ENCODE assay signal across 30 mouse cellular contexts in genomic region chr2:118570939-118571338, GRCm38 (mm10). TPM values are rescaled to one million over a fixed set of nuclear protein-coding genes. Genes with fewer than 3 reads are reported as not detected.
DNase-seq lines count a peak whose midpoint lies in the region; ATAC-seq and TF ChIP-seq lines count a peak whose summit lies in the region.
"Had no signal": no experiment of that assay in that cellular context is flagged by ENCODE, and none has a peak within 500 bp of the region (broad histone marks: within the 10 kb centered on the region; RNA-seq: fewer than 3 reads in every experiment).

No protein-coding gene starts in this region.

- no peaks in the 10 kb centered on the region for H3K4me1 ChIP-seq in lung, postnatal 0 days (ENCODE audit: insufficient read depth, low read depth, low read length)
- H3K4me1 ChIP-seq in midbrain, embryonic 16.5 days (ENCODE audit: control insufficient read depth, insufficient read depth, low read length): no peaks in the 10 kb centered on the region
- H3K4me1 ChIP-seq: embryonic facial prominence, embryonic 12.5 days; forebrain, embryonic 13.5 days; heart, embryonic 12.5 days; limb, embryonic 12.5 days; midbrain, embryonic 13.5 days; neural tube, embryonic 12.5 days had no signal

- no peaks in the 10 kb centered on the region for H3K9me3 ChIP-seq in lung, postnatal 0 days (ENCODE audit: low read length)
- no peaks in the 10 kb centered on the region for H3K9me3 ChIP-seq in midbrain, embryonic 16.5 days (replicated peaks; ENCODE audit: control insufficient read depth, low read length, poor library complexity, severe bottlenecking)
- H3K9me3 ChIP-seq: embryonic facial prominence, embryonic 12.5 days; forebrain, embryonic 13.5 days; heart, embryonic 12.5 days; limb, embryonic 12.5 days; megakaryocyte, embryonic 14.5 days; midbrain, embryonic 13.5 days; neural tube, embryonic 12.5 days had no signal

- TF ChIP-seq EP300 in lung, postnatal 0 days (IDR thresholded peaks at IDR 0.05): no peak

- no peak overlapping the region for H3K27ac ChIP-seq in lung, postnatal 0 days (ENCODE audit: low read length)
- H3K27ac ChIP-seq in midbrain, embryonic 16.5 days (ENCODE audit: low read length): no peak overlapping the region
- H3K27ac ChIP-seq: embryonic facial prominence, embryonic 12.5 days; forebrain, embryonic 13.5 days; gastrocnemius, adult 2 months; hindbrain, postnatal 0 days; layer of hippocampus, adult 2 months; limb, embryonic 12.5 days; liver, embryonic 14.5 days; midbrain, embryonic 13.5 days; neural tube, embryonic 12.5 days had no signal

- no peaks in the 10 kb centered on the region for H3K27me3 ChIP-seq in lung, postnatal 0 days (replicated peaks; ENCODE audit: insufficient read depth, low read length)
- H3K27me3 ChIP-seq in midbrain, embryonic 16.5 days (ENCODE audit: control insufficient read depth, insufficient read depth, low read depth, low read length): no peaks in the 10 kb centered on the region
- H3K27me3 ChIP-seq: embryonic facial prominence, embryonic 12.5 days; forebrain, embryonic 13.5 days; heart, embryonic 12.5 days; limb, embryonic 12.5 days; midbrain, embryonic 13.5 days; neural tube, embryonic 12.5 days had no signal

- peak; percentile 64 for DNase-seq in adrenal gland, adult 2 months
- DNase-seq in adrenal gland, postnatal 4 days (ENCODE audit: low spot score in 2 of 2): no peak
- DNase-seq in lung, postnatal 36 days: peak; percentile 43
- no peak for DNase-seq in lung, postnatal 0 days (ENCODE audit: low spot score)
- DNase-seq in adrenal gland, postnatal 14 days: peak; percentile 45
- no peak for DNase-seq in spleen, adult 18-20 months
- DNase-seq: B cell, adult 2 months; cerebellum, adult 2 months; cerebellum, postnatal 25 days; gastrocnemius, adult 2 months; heart, postnatal 10 days; kidney, postnatal 25 days; layer of hippocampus, postnatal 36 days; lung, embryonic 14.5 days; right cerebral cortex, postnatal 14 days; thymus, postnatal 14 days had no signal

- no peak overlapping the region for H3K4me2 ChIP-seq in lung, postnatal 0 days (replicated peaks; ENCODE audit: low read depth, low read length)
- no peak overlapping the region for H3K4me2 ChIP-seq in midbrain, embryonic 16.5 days (ENCODE audit: low read length)
- H3K4me2 ChIP-seq: embryonic facial prominence, embryonic 12.5 days; forebrain, embryonic 13.5 days; heart, embryonic 12.5 days; limb, embryonic 12.5 days; lung, embryonic 14.5 days; midbrain, embryonic 13.5 days; neural tube, embryonic 12.5 days had no signal

- no peak overlapping the region for H3K9ac ChIP-seq in lung, postnatal 0 days (replicated peaks; ENCODE audit: low read depth)
- no peak overlapping the region for H3K9ac ChIP-seq in midbrain, embryonic 16.5 days (ENCODE audit: low read depth, low read length)
- H3K9ac ChIP-seq: embryonic facial prominence, embryonic 12.5 days; forebrain, embryonic 13.5 days; heart, embryonic 12.5 days; limb, embryonic 12.5 days; liver, embryonic 14.5 days; lung, embryonic 14.5 days; midbrain, embryonic 13.5 days; neural tube, embryonic 12.5 days had no signal

- TF ChIP-seq CTCF in lung, postnatal 0 days (IDR thresholded peaks at IDR 0.05): no peak

- WGBS in lung, postnatal 0 days: 59% methylated on average over 2 of the region's 2 CpGs
- WGBS in midbrain, embryonic 16.5 days: 90% methylated on average over 2 of the region's 2 CpGs

- no peak overlapping the region for H3K4me3 ChIP-seq in lung, postnatal 0 days (ENCODE audit: low read depth, low read length)
- no peak overlapping the region for H3K4me3 ChIP-seq in midbrain, embryonic 16.5 days (ENCODE audit: low read depth, low read length)
- H3K4me3 ChIP-seq: embryonic facial prominence, embryonic 12.5 days; erythroblast, embryonic 14.5 days; forebrain, embryonic 13.5 days; gastrocnemius, adult 2 months; heart, embryonic 12.5 days; layer of hippocampus, adult 2 months; limb, embryonic 12.5 days; megakaryocyte, embryonic 14.5 days; midbrain, embryonic 13.5 days; neural tube, embryonic 12.5 days had no signal

- H3K36me3 ChIP-seq in lung, postnatal 0 days (ENCODE audit: insufficient read depth, low read length): no peaks in the 10 kb centered on the region; the same call in 1 of the 2 replicates
- no peaks in the 10 kb centered on the region for H3K36me3 ChIP-seq in midbrain, embryonic 16.5 days (ENCODE audit: control insufficient read depth, insufficient read depth, low read length)
- H3K36me3 ChIP-seq: embryonic facial prominence, embryonic 12.5 days; heart, embryonic 12.5 days; limb, embryonic 12.5 days; midbrain, embryonic 13.5 days; neural tube, embryonic 12.5 days had no signal

- ATAC-seq in lung, postnatal 0 days: no peak
- no peak for ATAC-seq in erythroblast, adult 5-6 weeks (replicated peaks; ENCODE audit: low FRiP score, poor library complexity, severe bottlenecking)
- ATAC-seq in midbrain, embryonic 16.5 days: no peak
- ATAC-seq: forebrain, embryonic 13.5 days; hindbrain, postnatal 0 days; intestine, postnatal 0 days; midbrain, embryonic 13.5 days had no signal

RNA-seq across cellular contexts. Expression of gene Bmf, which starts 21.5 kb away (rescaled TPM):
- 10 to 100 TPM in 1 of 2 experiments, 1 to 10 TPM in 1; 8.9 to 15.9 TPM for total RNA-seq in adrenal gland, adult 2 months (2021)
- 29.6 and 31.1 TPM in 2 replicates for polyA plus RNA-seq in adrenal gland, adult 2 months (2012; rRNA removed)
- total RNA-seq in adrenal gland, postnatal 4 days (2021): 10 to 100 TPM; 30.9 to 35.7 TPM
- 7.3 and 9.8 TPM in 2 replicates for polyA plus RNA-seq in lung, postnatal 0 days (2015; fragmentation: Nextera tagmentation; extraction: Ambion mirVana)
- total RNA-seq in adrenal gland, postnatal 14 days (2021): 14.4 and 26.8 TPM in 2 replicates
- 2.1 and 12.7 TPM in 2 replicates for total RNA-seq in erythroblast, adult 5-6 weeks (2015; ENCODE audit: low replicate concordance)
- total RNA-seq in erythroblast, adult 5-6 weeks (2017; ENCODE audit: low replicate concordance): 1.4 and 3.2 TPM in 2 replicates
- 1.2 and 2.0 TPM in 2 replicates for polyA plus RNA-seq in midbrain, embryonic 16.5 days (2015; fragmentation: Nextera tagmentation; extraction: Ambion mirVana)

RNA-seq across cellular contexts. Expression of gene Bub1b, which starts 27.1 kb away (rescaled TPM):
- 1 to 10 TPM; 2.8 to 4.6 TPM for total RNA-seq in adrenal gland, adult 2 months (2021)
- polyA plus RNA-seq in adrenal gland, adult 2 months (2012; rRNA removed): 1.0 and 1.1 TPM in 2 replicates
- 10 to 100 TPM; 36.7 to 40.7 TPM for total RNA-seq in adrenal gland, postnatal 4 days (2021)
- 4.1 and 5.8 TPM in 2 replicates for polyA plus RNA-seq in lung, postnatal 0 days (2015; fragmentation: Nextera tagmentation; extraction: Ambion mirVana)
- 19.5 and 21.4 TPM in 2 replicates for total RNA-seq in adrenal gland, postnatal 14 days (2021)
- 21.7 and 41.2 TPM in 2 replicates for total RNA-seq in erythroblast, adult 5-6 weeks (2015; ENCODE audit: low replicate concordance)
- total RNA-seq in erythroblast, adult 5-6 weeks (2017; ENCODE audit: low replicate concordance): 36.4 and 48.5 TPM in 2 replicates
- polyA plus RNA-seq in midbrain, embryonic 16.5 days (2015; fragmentation: Nextera tagmentation; extraction: Ambion mirVana): 7.0 and 8.8 TPM in 2 replicates

Comparison
In these comparisons a context has a peak if more than half of its experiments do, and no peak if none do; other contexts are left out.
1. DNase-seq: peak in adrenal gland, adult 2 months (single experiment), lung, postnatal 36 days (single experiment) and adrenal gland, postnatal 14 days (single experiment); none in adrenal gland, postnatal 4 days (0 of 2), lung, postnatal 0 days (single experiment) and spleen, adult 18-20 months (0 of 2).